Mouse (Mus musculus) embryonic stem cell, embryonic (primary cell): ENCODE data around the gene Gpr146.

Source experiments
- CTCF ChIA-PET, 4 experiments: fragments of 300-600 bp in 2 of 4; fragments of 350-600 bp in 2 of 4; sonication (Branson Sonifier 250); formaldehyde crosslinking; loops; one replicate each; lab custom pipeline; 2022; ENCODE audit warnings: inconsistent platforms in 2 of 4; lab: Charles Lee
- POLR2A ChIA-PET, 4 experiments: fragments of 300-600 bp in 2 of 4; fragments of 350-600 bp in 2 of 4; sonication (Branson Sonifier 250); formaldehyde crosslinking; loops; one replicate each; lab custom pipeline; 2022; ENCODE audit warnings: antibody characterized with exemption in 4 of 4, inconsistent platforms in 1 of 4; lab: Charles Lee

Gpr146 gene

DNA sequence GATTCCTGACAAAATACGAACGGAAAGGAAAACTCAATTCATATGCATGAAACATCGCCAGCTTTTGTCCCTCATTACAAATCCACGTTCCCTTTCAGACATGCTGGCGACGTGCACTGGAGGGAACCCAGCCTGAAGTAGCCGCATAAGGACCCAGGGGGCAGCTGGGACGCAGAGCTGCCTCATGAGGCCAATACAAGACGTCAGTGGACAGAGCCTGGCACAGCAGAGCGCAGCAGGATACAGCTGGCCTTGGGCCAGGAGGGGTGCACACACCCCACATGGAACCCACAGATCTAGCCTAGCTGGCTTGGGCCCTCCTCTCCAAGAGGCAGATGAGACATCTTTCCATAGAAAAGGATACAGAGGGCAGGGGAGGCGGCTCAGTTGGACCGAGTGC is 60.9 kb downstream of the Gpr146 start:
- ChIA-PET POLR2A (interaction anchor here in 3 of 4 experiments (0.9 to 1.7 kb wide), 4 partner anchors 13 to 22 kb away, joined by 3 to 4 read pairs (median 3); partner anchors contain the start of gene 3110082I17Rik (in 2 of the 3)), CTCF (no interaction called here)

GRCm38 (mm10) chr5:139440451-139440850 is 63.0 kb downstream of the Gpr146 start:
- CTCF ChIA-PET = interaction anchor here in 1 of 4 experiments (1.0 to 1.1 kb wide), 2 partner anchors 42 to 87 kb away, joined by 3 read pairs; no protein-coding TSS in a partner anchor

GRCm38 (mm10) chr5:139440926-139441725 is 63.6 kb downstream of the Gpr146 start:
- ChIA-PET CTCF (interaction anchor here in 1 of 4 experiments (0.6 to 1.1 kb wide), 3 partner anchors 42 to 90 kb away, joined by 3 read pairs; no protein-coding TSS in a partner anchor), POLR2A (interaction anchor here in 1 of 4 experiments (1.1 to 1.4 kb wide), 3 partner anchors 10 to 77 kb away, joined by 3 to 4 read pairs (median 3); no protein-coding TSS in a partner anchor)

More at GRCm38 (mm10) chr5:139440451-139440850, 63.0 kb downstream of the Gpr146 start:
- POLR2A ChIA-PET = interaction anchor here in 1 of 4 experiments (1.1 to 1.4 kb wide), 2 partner anchors 10 to 76 kb away, joined by 3 to 4 read pairs; no protein-coding TSS in a partner anchor

GRCm38 (mm10) chr5:139441726-139442018 is 64.2 kb downstream of the Gpr146 start:
- ChIA-PET CTCF (interaction anchor here in 1 of 4 experiments (0.6 kb wide), 1 partner anchor 91 kb away, joined by 3 read pairs; no protein-coding TSS in a partner anchor), POLR2A (interaction anchor here in 2 of 4 experiments (0.6 to 1.4 kb wide), 4 partner anchors 17 to 45 kb away, joined by 3 to 4 read pairs (median 3); partner anchors contain the start of gene Zfand2a (in 1 of the 2))

DNA sequence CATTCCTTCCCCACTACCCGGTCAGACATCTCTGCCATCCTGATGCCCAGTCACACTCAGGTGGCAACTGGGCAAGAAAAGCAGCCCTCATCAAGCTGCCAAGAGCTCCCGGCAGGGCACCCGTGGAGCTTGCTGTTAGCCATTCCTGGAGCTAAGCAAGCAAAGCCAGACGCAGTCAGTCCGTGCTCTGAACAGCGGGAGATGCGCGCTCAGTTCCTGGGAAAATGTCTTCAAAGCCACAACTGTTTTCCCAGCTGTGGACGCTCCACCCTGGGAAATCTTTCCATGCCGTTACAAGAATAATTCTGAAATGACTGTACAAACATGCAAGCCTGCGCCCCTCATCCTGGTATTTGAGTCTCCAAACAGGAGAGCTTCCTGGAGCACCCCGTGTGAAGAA is 64.9 kb downstream of the Gpr146 start:
- ChIA-PET POLR2A (interaction anchor here in 2 of 4 experiments (0.6 to 2.2 kb wide), 7 partner anchors 9 to 42 kb away, joined by 3 to 10 read pairs (median 3); partner anchors contain the start of genes 3110082I17Rik (in 1 of the 2) and Zfand2a (in 1 of the 2)), CTCF (interaction anchor here in 2 of 4 experiments (0.5 to 0.8 kb wide), 2 partner anchors 16 to 89 kb away, joined by 3 read pairs; no protein-coding TSS in a partner anchor)

- CTCF ChIA-PET = interaction anchor here in 1 of 4 experiments (0.8 kb wide), 1 partner anchor 90 kb away, joined by 3 read pairs; no protein-coding TSS in a partner anchor
- POLR2A ChIA-PET = interaction anchor here in 2 of 4 experiments (0.8 to 2.2 kb wide), 6 partner anchors 10 to 38 kb away, joined by 3 to 10 read pairs (median 4); partner anchors contain the start of gene 3110082I17Rik (in 1 of the 2)
Measured at GRCm38 (mm10) chr5:139442962-139443361, 65.5 kb downstream of the Gpr146 start.

- ChIA-PET CTCF (interaction anchor here (0.5 to 1.4 kb wide), 19 partner anchors 8 to 489 kb away, joined by 3 to 7 read pairs (median 3); partner anchors contain the start of genes 3110082I17Rik (in 1 of the 4) and Gpr146 (in 1 of the 4)), POLR2A (interaction anchor here (0.6 to 1.9 kb wide), 16 partner anchors 12 to 974 kb away, joined by 3 to 7 read pairs (median 4); partner anchors contain the start of genes 3110082I17Rik (in 2 of the 4), Eif3b (in 1 of the 4), Gper1 (in 1 of the 4) and Zfand2a (in 1 of the 4))
Measured at GRCm38 (mm10) chr5:139445258-139445657, 67.8 kb downstream of the Gpr146 start.
